Mouse (Mus musculus) stomach, embryonic 14.5 days (tissue): ENCODE measurements around the gene Pate2. TPM values are rescaled to one million over a fixed set of nuclear protein-coding genes. Genes with fewer than 3 reads are reported as not detected.
A peak's percentile ranks its signal among the peaks of the same experiment; 100 is the strongest.

ENCODE experiments used
- ATAC-seq: fragments of 200-750 bp; cut with Nextera tagmentation; 2 replicates; pipeline ENCODE4 v1.8.0; 2017; ENCODE audit warnings: low read depth, moderate TSS enrichment; ENCODE audit not compliant: insufficient number of reproducible peaks, insufficient read depth, low FRiP score
- H3K27ac ChIP-seq: fragments of 300-500 bp; sonication (generic); 2 replicates; pipeline ENCODE4 v1.5.1; 2014; ENCODE audit warnings: mild to moderate bottlenecking, low read length, moderate library complexity, mixed read lengths
- H3K27me3 ChIP-seq: fragments of 300-500 bp; sonication (generic); 2 replicates; pipeline ENCODE4 v1.6.1; 2014; ENCODE audit warnings: low read length, control low read depth, mixed read lengths; ENCODE audit not compliant: control insufficient read depth, insufficient read depth
- H3K36me3 ChIP-seq: fragments of 300-500 bp; sonication (generic); 2 replicates; pipeline ENCODE4 v1.6.1; 2014; ENCODE audit warnings: mild to moderate bottlenecking, control low read depth, low read length, moderate library complexity, mixed read lengths; ENCODE audit not compliant: control insufficient read depth, insufficient read depth
- H3K4me1 ChIP-seq: fragments of 300-500 bp; sonication (generic); 2 replicates; pipeline ENCODE4 v1.6.1; 2014; ENCODE audit warnings: low read length, control low read depth, mixed read lengths; ENCODE audit not compliant: control insufficient read depth, insufficient read depth
- H3K4me2 ChIP-seq: fragments of 300-500 bp; sonication (generic); replicated peaks from 2 replicates; pipeline ENCODE4 v1.6.1; 2014; ENCODE audit warnings: low read depth, low read length, control low read depth
- H3K4me3 ChIP-seq: fragments of 300-500 bp; sonication (generic); 2 replicates; pipeline ENCODE4 v1.5.1; 2014; ENCODE audit warnings: low read depth, low read length, control low read depth
- H3K9ac ChIP-seq: fragments of 300-500 bp; sonication (generic); replicated peaks from 2 replicates; pipeline ENCODE4 v1.6.1; 2014; ENCODE audit warnings: low read depth, mild to moderate bottlenecking, control low read depth, low read length, moderate library complexity, mixed read lengths
- H3K9me3 ChIP-seq: fragments of 300-500 bp; sonication (generic); 2 replicates; pipeline ENCODE4 v1.6.1; 2016; ENCODE audit warnings: low read depth, low read length, control low read depth; ENCODE audit not compliant: control insufficient read depth
- WGBS: fragments of 180-500 bp; shearing (Covaris S2); extraction: QIAGEN DNeasy Blood & Tissue Kit; methylation state at CpG from one replicate; pipeline ENCODE4 v1.1.7; 2014; 5-methylcytosine and 5-hydroxymethylcytosine counted together
- polyA plus RNA-seq: library from polyadenylated mRNA; unstranded; fragments of >200 nt; fragmentation: Nextera tagmentation; extraction: Ambion mirVana; gene quantifications from 2 replicates; pipeline ENCODE4 v1.2.1, GENCODE M21; 2014

Pate2 gene
- polyA plus RNA-seq, 1 experiment from 2014 or later: 0.51 TPM

DNA sequence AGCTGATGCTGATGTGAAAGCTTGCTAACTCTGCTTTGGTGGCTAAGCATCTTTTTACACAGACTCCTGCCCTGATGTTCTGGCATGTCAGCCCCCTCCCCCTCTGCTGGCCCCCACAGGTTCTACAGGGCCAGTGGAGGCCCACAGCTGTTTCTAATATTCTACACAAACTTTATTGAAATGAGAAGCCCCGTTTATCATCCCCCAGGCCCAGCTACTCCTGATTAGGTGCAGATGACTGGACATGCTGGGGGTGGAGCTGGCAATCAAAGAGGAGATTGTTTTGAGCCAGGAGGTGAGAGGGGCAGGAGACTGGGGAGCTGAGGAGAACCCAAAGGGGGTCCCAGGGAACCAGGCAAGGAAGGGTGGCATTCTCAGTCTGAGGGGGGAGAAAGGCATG is 40.3 kb upstream of the Pate2 start:
- ATAC-seq: no peak
- H3K27me3 ChIP-seq: no peaks in the 10 kb centered on the region
- H3K9me3 ChIP-seq: no peaks in the 10 kb centered on the region
- H3K4me3 ChIP-seq: no peak overlapping the region
- H3K27ac ChIP-seq: peak overlapping the region; percentile 33; the same call in 1 of the 2 replicates
- 0 out of 2 replicates have a peak, but pooled peaks cover 4% of the 10 kb centered on the region for H3K4me1 ChIP-seq
- no peak overlapping the region for H3K4me2 ChIP-seq
- WGBS: 19% methylated on average over 1 of the region's 1 CpGs
- H3K9ac ChIP-seq: no peak overlapping the region
- H3K36me3 ChIP-seq: no peaks in the 10 kb centered on the region

GRCm38 (mm10) chr9:35533266-35533665 is 36.8 kb upstream of the Pate2 start:
- ATAC-seq: no peak
- no peaks in the 10 kb centered on the region for H3K9me3 ChIP-seq
- no peaks in the 10 kb centered on the region for H3K36me3 ChIP-seq
- no peak overlapping the region for H3K27ac ChIP-seq
- no peak overlapping the region for H3K4me3 ChIP-seq
- H3K4me2 ChIP-seq: no peak overlapping the region
- H3K27me3 ChIP-seq: no peaks in the 10 kb centered on the region
- H3K9ac ChIP-seq: no peak overlapping the region
- 0 out of 2 replicates have a peak, but pooled peaks cover 4% of the 10 kb centered on the region for H3K4me1 ChIP-seq
- WGBS: 52% methylated on average over 9 of the region's 9 CpGs

GRCm38 (mm10) chr9:35535110-35535509 is 35.0 kb upstream of the Pate2 start:
- Histone ChIP-seq H3K4me2 (no peak overlapping the region), H3K36me3 (no peaks in the 10 kb centered on the region), H3K27ac (no peak overlapping the region), H3K4me1 (no peaks in the 10 kb centered on the region), H3K9me3 (no peaks in the 10 kb centered on the region), H3K9ac (no peak overlapping the region), H3K27me3 (no peaks in the 10 kb centered on the region), H3K4me3 (no peak overlapping the region)
- WGBS: 14% methylated on average over 2 of the region's 2 CpGs
- peak; percentile 86 for ATAC-seq

DNA sequence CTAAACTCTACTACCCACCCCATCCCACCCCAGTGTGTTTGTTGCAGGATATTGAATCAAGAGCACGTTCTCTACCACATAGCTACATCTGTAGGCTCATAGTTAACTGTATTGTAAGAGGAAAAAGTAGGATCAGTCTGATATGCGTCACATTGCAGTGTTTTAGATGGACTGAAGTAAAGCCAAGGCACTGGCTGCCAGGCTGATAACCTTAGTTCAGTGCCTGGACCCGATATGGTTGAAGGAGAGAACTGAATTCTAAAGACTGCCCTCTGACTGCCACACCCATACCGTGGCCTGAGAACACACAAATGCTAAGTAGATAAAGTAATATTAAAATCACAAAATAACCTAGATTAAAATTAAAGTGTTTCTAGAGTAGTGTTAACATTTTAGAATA is 34.2 kb upstream of the Pate2 start:
- Histone ChIP-seq H3K27ac (no peak overlapping the region), H3K4me1 (no peaks in the 10 kb centered on the region), H3K27me3 (no peaks in the 10 kb centered on the region), H3K4me3 (no peak overlapping the region), H3K36me3 (no peaks in the 10 kb centered on the region), H3K9me3 (no peaks in the 10 kb centered on the region), H3K9ac (no peak overlapping the region), H3K4me2 (no peak overlapping the region)
- ATAC-seq: no peak
- WGBS: 66% methylated on average over 4 of the region's 4 CpGs

DNA sequence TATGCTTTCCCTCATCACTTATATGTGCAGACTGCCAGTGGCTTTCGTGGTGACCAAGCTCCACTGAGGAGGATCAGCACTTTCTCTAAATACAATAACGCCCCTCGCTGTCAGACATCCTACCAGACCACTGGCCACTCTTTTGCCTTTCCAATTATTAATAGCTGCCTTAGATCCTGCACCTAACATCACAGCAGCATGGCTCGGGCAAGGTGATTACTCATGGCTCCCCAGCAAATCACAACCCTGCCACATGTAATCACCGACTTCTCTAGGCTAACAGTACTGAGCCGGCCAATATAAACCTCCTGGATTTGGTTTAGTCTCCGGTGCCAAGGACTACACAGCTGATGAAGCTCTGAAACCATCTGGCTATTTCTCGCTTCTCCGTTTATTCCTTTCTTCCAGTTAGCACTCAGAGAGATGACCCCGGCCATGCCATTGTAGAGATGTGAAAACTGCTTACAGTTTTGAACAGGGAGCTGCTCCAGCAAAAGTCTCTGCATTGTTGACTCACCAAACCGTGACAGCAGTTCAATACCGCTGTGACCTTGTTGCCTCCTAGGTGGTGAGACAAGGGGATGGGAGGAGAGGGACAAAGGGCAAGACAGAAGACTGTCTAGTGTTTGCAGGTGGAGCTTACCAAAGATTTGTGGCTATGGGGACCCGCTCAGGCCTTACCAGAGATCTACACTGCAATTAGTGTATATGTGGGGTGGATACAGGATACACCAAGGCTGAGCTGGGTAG is 30.9 kb upstream of the Pate2 start:
- Histone ChIP-seq H3K9ac (no peak overlapping the region), H3K4me3 (no peak overlapping the region), H3K27me3 (no peaks in the 10 kb centered on the region), H3K9me3 (no peaks in the 10 kb centered on the region), H3K36me3 (no peaks in the 10 kb centered on the region), H3K27ac (no peak overlapping the region), H3K4me2 (no peak overlapping the region), H3K4me1 (no peaks in the 10 kb centered on the region)
- WGBS: 62% methylated on average over 13 of the region's 13 CpGs
- ATAC-seq: no peak

GRCm38 (mm10) chr9:35541024-35541423 is 29.1 kb upstream of the Pate2 start:
- no peaks in the 10 kb centered on the region for H3K27me3 ChIP-seq
- no peak overlapping the region for H3K4me2 ChIP-seq
- H3K36me3 ChIP-seq: no peaks in the 10 kb centered on the region
- H3K4me3 ChIP-seq: no peak overlapping the region
- no peak for ATAC-seq
- no peaks in the 10 kb centered on the region for H3K9me3 ChIP-seq
- WGBS: 87% methylated on average over 5 of the region's 5 CpGs
- no peak overlapping the region for H3K9ac ChIP-seq
- H3K4me1 ChIP-seq: no peaks in the 10 kb centered on the region
- no peak overlapping the region for H3K27ac ChIP-seq

DNA sequence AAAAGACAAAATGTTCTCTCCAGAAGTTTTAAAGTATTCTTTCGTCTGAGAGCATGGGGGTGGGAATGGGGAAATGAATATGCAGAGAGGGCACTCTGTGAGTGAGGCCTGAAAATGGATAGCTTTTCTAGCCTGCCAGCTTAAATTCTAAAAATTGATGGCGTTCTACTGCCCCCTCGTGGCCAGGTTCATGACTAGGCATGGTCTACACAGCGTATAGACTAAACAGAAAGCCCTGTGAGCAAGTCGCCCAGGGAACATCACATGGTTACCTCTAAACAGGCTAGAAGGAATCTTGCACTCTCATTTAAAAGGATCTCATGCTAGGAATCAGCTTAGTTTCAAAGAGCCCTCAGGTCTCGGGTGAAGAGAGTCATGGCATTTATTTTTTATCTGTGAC is 28.6 kb upstream of the Pate2 start:
- ATAC-seq: 0 out of 2 replicates have a peak, but pooled peaks have one; percentile 80

GRCm38 (mm10) chr9:35541941-35542340 is 28.1 kb upstream of the Pate2 start:
- H3K4me3 ChIP-seq: no peak overlapping the region
- no peak for ATAC-seq
- WGBS: 70% methylated on average over 6 of the region's 6 CpGs
- H3K27ac ChIP-seq: no peak overlapping the region
- no peak overlapping the region for H3K9ac ChIP-seq
- no peaks in the 10 kb centered on the region for H3K4me1 ChIP-seq
- no peak overlapping the region for H3K4me2 ChIP-seq
- no peaks in the 10 kb centered on the region for H3K36me3 ChIP-seq
- H3K9me3 ChIP-seq: no peaks in the 10 kb centered on the region
- H3K27me3 ChIP-seq: no peaks in the 10 kb centered on the region

More for the DNA sequence above, 28.6 kb upstream of the Pate2 start:
- Histone ChIP-seq H3K4me1 (no peaks in the 10 kb centered on the region), H3K4me3 (no peak overlapping the region), H3K27me3 (no peaks in the 10 kb centered on the region), H3K9ac (no peak overlapping the region), H3K4me2 (no peak overlapping the region), H3K36me3 (no peaks in the 10 kb centered on the region), H3K27ac (no peak overlapping the region), H3K9me3 (no peaks in the 10 kb centered on the region)
- 7% methylated on average over 6 of the region's 6 CpGs for WGBS
